Mouse (Mus musculus): ENCODE measurements at regions not wholly inside any gene's neighbourhood (a gene's known extent, or its start where the extent isn't known, plus 50 kb on each side); places are given as distances from the start of the nearest gene placed in this dataset.

DNA sequence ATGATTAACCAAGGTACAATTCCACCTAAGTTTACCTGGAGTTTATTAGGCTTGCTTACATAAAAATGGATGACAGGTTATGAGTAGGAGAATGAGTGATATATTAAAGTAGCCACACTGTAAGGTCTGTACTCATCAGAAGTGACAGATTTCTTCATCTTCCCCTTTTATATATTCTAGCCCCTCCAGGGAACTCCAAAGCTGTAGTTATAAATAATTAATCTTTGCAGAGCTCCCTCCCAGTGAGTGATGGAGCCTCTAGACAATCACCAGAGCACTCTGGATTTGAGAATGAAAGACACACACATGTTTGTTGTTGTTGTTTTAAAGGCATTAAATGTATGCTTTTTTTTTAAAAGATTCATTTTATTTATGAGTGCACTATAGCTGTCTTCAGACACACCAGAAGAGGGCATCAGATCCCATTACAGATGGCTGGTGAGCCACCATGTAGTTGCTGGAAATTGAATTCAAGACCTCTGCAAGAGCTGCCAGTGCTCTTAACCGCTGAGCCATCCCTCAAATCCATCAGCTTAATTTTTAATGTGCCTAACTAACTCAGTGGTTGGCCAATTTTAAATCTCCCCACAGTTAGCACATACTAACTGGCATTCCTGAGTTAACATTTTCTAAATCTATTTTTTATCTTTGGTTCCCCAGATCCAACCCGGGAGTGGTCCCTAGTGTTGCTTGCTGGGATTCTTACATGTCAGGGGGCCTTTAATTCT lies 273.5 kb downstream of the Rnf152 start:
- TF ChIP-seq POLR2A (IDR thresholded peaks at IDR 0.05; ENCODE audit: borderline replicate concordance, low read depth, low read length) (no peak), CTCF (IDR thresholded peaks at IDR 0.05; ENCODE audit: low read depth, low read length) (no peak)
